Mouse (Mus musculus) bone marrow macrophage, adult 2 months (primary cell): Measurements from ENCODE around the gene Polr3h.

ENCODE experiments used
- CTCF ChIP-seq: IDR thresholded peaks from 2 replicates; pipeline ENCODE4 v1.5.1; 2012; ENCODE audit warnings: low read depth, mild to moderate bottlenecking, low read length, moderate library complexity
- POLR2A ChIP-seq: IDR thresholded peaks from 2 replicates; pipeline ENCODE4 v1.6.1; 2012; ENCODE audit warnings: mild to moderate bottlenecking, low read depth, low read length, borderline replicate concordance

DNA sequence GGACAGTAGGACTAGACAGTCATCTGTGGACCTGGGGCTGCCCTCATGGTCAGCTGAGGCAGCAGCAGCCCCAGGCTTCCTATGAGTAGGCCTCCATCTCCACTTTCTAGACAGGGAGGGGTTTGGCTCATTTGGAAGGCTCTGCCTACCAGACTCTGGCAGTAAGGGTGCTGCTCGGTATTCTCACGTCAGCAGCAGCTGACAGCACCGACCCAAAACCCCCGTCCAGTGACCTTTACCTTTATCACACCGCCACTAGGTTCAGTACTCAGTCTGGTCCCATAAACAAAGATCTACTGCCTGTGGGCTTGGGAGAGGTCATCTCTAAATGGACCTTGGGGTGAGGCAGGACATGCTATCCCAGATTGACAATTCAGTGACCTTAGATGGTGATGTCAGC, 10.4 kb downstream of the Polr3h start:
- TF ChIP-seq CTCF (no peak), POLR2A (no peak)
